Mouse (Mus musculus) cerebellum, adult 2 months (tissue): Measurements from ENCODE around the gene Lysmd3.

Experiments used
- CTCF ChIP-seq: fragments of 200-500 bp; IDR thresholded peaks from 2 replicates; pipeline ENCODE4 v1.5.1; 2011; ENCODE audit warnings: low read depth, mild to moderate bottlenecking, control low read depth, low read length, moderate library complexity, borderline replicate concordance; ENCODE audit not compliant: insufficient read depth
- POLR2A ChIP-seq: fragments of 200-500 bp; IDR thresholded peaks from 2 replicates; pipeline ENCODE4 v1.6.1; 2011; ENCODE audit warnings: low read length, control low read depth, borderline replicate concordance; ENCODE audit not compliant: insufficient read depth

- TF ChIP-seq CTCF (no peak), POLR2A (peak; percentile 37; the same call in 1 of the 2 replicates)
Observed at GRCm38 (mm10) chr13:81710775-81711545, 53.5 kb downstream of the Lysmd3 start, which contains the start of the genes Polr3g and Mblac2.
